Mouse (Mus musculus): Measurements from ENCODE around the gene Hpn. TPM values are rescaled to one million over a fixed set of nuclear protein-coding genes. Genes with fewer than 3 reads are reported as not detected.

The Hpn gene
- total RNA-seq, 1 experiment from 2014 or later: 1.2 TPM

DNA sequence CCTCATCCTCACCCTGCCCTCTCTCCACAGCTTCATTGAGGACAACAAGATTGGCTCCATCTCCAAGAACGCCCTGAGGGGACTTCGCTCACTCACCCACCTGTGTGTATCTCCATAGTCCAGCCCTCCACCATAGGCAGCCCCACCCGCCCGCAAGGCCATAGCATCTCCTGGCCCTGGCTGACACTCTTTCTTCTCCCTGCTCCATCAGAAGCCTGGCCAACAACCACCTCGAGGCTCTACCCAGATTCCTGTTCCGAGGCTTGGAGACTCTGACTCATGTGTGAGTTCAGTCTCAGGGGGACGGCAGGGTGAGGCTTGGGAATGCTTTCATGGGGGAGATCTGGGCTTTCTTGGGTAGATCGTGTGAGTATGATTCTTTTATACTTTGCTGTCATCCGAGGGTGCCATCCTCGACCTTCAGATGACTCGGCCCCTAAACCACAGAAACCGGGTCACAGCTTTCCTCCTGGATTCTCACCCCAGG is 52.0 kb downstream of the Hpn start:
- ATAC-seq (ENCODE audit: extremely low read depth, insufficient number of reproducible peaks, low FRiP score, poor library complexity, severe bottlenecking): no peak

DNA sequence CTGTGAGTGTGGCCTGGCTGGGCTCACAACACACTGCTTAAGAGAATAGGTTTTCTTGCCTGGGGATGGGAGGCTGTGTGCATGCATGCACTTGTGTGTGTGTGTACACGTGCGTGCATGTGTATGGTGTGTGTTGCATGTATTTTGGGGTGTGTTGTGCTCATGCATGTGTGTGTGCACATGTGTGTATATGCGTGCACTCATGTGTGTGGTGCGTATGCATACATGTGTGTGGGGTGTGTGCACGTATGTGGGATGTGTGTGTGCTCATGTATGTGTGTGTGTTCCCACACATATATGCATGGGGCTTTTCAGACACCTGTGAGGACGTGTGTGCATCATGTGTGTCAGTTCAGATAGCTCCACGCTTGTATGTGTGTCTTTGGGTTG is 54.5 kb downstream of the Hpn start:
- no peak for ATAC-seq (ENCODE audit: extremely low read depth, insufficient number of reproducible peaks, low FRiP score, poor library complexity, severe bottlenecking)

DNA sequence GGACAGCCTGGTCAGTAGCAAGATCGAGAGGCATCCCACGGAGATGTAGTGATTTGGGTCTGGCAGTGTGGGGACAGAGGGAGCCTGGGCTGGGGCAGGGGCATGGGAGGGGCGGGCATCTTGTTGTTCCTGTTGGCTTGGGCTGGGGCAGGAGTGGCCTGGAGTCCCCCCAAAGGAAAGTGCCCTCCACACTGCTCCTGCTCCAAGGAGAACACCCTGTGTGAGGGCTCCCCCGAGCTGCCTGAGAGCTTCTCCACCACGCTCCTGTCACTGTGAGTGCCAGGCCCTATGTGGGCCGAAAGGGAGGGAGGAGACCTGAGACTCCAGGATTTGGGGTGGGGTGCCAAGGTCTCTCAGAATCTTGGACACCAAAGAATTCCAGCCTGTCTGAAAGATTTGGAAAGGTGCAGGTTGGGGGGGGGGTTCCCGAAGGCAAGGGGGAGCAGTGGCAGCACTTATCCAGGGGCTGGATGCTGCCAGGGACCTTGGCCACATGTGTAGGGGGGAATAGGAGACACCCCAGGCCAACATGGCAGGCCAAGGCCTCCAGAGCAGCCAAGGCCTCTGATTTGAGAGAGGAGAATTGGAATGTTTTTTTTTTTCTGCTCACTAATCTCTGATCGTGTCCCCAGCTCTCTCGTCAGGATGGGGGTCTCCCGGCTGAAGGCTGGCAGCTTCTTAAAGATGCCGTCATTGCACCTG is 55.0 kb downstream of the Hpn start:
- no peak for ATAC-seq (ENCODE audit: extremely low read depth, insufficient number of reproducible peaks, low FRiP score, poor library complexity, severe bottlenecking)

DNA sequence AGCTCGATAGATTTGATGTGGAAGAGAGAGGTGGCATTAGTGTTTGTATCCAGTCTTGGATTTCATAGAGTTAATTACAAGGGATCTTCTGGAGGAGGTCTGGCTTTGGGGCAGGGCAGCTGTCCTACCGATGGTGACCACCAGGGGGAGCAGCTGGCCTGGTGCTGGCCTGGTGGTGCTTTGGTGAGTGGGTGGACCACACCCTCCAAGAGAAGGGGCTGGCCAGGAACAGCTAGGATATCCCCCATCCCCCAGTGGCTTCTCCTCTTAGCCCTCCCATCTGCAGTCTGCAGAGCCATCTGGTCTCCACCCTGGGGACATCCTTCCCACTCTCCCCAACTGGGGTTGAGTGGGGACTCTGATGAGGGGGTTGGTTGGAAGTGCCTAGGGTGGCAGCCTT is 56.0 kb downstream of the Hpn start, which contains the start of gene Lgi4:
Lgi4 (plus strand) TSS at position 235 of the 400 bp plus-strand sequence.
- ATAC-seq (ENCODE audit: extremely low read depth, insufficient number of reproducible peaks, low FRiP score, poor library complexity, severe bottlenecking): peak; percentile 69

DNA sequence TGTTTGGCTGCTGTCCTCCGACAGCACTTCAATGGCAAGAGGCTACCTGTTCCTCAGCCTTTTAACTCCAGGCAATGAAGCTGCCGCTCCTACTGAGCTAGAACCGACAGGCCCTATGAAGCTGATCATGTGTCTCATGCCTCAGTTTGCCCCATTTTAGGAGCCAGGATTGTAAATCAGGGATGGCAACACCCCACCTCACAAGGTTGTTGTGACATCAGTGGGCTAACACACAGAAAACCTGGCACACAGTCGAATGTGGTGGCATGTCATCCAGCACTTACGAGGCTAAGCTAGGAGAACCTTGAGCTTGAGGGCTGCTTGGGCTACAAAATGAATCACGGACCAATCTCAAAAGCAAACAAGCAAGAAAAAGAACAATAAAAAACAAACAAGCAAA is 56.9 kb downstream of the Hpn start:
- ATAC-seq (ENCODE audit: extremely low read depth, insufficient number of reproducible peaks, low FRiP score, poor library complexity, severe bottlenecking): no peak

DNA sequence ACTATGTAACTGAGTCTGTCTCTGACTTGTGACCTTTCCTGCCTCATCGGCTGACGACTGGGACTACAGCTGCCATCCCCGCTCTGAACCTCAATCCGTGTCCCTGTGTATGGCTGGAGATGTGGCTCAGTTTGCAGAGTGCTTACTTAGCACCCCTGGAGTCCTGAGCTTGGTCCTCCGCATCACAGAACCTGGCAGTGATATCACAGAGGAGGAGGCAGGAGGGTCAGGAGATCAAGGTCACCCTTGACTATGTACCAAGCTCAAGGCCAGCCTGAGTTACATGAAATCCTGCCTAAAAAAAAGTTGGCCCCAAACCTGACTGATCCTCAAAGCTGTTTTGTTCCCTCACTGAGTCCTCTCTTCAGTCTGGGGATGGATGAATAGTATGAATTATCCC is 57.4 kb downstream of the Hpn start:
- no peak for ATAC-seq (ENCODE audit: extremely low read depth, insufficient number of reproducible peaks, low FRiP score, poor library complexity, severe bottlenecking)

DNA sequence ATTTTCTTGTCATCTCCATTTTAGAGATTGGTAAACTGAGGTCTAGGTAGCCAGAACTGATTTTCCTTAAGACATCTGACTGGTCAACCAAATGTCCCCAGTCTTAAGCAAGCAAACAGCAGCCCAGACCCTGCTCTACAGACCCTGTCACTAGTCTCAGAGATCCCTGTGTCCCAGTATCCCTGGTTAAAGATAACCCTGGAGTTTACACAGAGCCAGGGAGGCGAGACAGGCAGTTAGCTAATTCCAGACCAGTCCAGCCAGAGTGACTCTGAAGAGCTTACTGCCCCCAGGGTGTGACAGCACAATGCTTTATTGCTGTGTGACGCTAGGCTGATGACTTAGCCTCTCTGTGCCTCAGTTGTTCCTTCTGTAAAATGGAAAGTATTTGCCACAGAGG is 58.0 kb downstream of the Hpn start, which contains the start of gene Fxyd1:
Fxyd1 (minus strand) TSS at position 129 of the 400 bp plus-strand sequence.
- no peak for ATAC-seq (ENCODE audit: extremely low read depth, insufficient number of reproducible peaks, low FRiP score, poor library complexity, severe bottlenecking)

DNA sequence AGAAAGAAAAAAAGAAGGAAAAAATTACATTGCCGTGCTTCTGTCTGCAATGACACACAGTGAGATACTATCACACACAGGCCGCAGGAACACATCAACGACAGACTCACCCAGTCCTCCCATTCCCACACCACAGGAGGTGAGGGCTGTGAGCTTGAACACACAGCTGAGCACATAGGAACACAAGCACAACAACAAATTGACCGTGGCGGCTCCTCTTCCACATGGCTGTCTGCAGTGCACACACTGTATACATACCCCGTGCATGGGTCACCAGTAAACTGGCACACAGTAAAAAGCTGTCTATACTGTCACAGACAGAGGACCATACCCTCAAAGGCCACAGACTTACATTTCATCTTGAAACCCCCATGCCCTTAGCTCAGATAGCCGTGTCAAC is 58.6 kb downstream of the Hpn start:
- no peak for ATAC-seq (ENCODE audit: extremely low read depth, insufficient number of reproducible peaks, low FRiP score, poor library complexity, severe bottlenecking)

DNA sequence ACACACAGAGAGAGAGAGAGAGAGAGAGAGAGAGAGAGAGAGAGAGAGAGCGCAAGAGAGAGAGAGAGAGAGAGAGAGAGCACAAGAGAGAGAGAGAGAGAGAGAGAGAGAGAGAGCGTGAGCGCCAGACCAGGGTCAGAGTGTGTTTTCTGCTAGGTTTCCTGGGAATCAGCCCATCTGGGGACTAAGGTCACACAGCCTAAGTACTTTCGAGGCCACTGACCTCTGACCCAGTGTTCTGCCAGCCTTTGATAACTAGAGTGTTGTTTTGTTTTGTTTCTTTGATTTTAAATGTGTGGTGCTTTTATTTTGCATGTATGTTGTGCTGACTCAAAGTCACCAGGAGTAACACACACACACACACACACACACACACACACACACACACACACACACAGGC is 59.2 kb downstream of the Hpn start:
- ATAC-seq (ENCODE audit: extremely low read depth, insufficient number of reproducible peaks, low FRiP score, poor library complexity, severe bottlenecking): no peak

DNA sequence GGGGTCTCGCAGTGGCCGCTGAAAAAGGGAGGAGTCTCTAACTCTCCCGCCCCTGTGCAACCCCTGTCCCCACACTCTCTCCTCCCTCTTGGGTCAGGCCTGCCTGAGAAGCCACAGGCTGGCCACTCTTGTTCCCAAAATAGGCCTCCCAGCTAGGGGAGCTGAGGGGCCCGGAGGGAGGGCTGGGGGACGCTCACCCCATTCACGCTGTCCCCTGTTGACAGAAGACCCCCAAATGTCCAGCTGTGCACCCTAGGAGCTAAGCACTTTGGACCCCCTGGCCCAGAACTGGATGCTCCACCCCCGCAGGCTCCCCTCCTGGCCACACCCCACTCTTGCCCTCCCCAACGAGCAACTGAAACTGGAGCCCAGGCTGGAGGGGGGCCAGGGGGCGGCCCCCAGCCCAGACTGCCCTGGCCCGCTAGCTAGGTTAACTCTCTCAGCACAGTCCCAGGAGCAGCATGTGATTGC is 59.7 kb downstream of the Hpn start:
- no peak for ATAC-seq (ENCODE audit: extremely low read depth, insufficient number of reproducible peaks, low FRiP score, poor library complexity, severe bottlenecking)

DNA sequence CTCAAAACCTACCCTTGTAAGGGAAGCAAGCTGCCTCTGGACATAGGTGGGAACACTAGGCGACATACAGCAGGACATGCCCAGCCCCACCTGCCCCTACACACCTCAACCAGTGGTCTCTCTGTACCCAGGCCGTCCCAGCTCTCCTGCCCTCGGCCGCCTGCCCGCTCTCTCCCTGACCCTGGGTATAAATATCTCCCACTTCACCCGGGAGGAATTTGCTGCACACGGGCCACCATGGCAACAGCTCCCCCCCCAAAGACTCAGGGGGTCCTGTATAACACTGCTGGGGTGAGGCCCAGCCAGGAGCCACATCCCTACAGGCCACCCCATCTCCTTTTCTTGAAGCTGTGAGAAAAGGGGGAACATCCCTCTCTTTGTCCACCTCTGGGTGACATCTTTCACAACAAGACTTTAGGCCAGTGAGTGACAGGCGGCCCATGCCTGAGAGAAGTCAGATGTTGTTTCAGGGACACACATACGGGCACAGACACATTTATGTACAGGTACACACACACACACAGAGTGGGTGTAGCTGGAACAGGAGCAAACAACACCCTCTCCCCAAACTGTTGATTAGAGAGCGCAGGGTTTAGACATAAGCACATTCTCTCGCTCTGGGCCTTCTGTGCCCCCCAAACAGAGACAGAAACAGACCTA is 60.3 kb downstream of the Hpn start:
- no peak for ATAC-seq (ENCODE audit: extremely low read depth, insufficient number of reproducible peaks, low FRiP score, poor library complexity, severe bottlenecking)

DNA sequence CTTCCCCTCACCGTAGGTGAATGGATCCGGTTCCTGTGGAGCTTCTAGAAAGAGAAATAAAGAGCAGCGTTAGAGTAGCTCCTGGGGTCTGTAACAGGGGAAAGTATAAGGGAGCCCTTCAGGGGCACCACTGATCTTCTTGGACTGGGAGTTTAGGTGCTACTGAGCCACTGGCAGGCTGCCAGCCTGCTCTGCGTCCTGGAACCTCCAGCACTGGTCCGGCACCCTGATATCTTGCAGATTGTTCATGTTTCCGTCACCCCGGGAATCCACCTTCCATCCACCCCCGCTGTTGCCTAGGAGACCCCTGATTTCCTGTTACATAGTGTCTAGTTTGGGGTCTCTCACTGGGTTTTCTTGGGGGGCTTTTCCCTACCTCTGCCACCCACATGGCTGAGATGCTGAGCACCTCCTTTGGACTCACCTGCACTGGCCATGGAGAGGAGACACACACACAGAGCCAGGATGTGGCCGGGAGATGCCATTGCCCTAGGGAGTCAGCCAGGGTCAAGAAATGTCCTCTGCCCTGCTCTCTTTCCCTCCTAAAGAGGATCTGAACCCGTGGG is 61.1 kb downstream of the Hpn start:
- no peak for ATAC-seq (ENCODE audit: extremely low read depth, insufficient number of reproducible peaks, low FRiP score, poor library complexity, severe bottlenecking)

DNA sequence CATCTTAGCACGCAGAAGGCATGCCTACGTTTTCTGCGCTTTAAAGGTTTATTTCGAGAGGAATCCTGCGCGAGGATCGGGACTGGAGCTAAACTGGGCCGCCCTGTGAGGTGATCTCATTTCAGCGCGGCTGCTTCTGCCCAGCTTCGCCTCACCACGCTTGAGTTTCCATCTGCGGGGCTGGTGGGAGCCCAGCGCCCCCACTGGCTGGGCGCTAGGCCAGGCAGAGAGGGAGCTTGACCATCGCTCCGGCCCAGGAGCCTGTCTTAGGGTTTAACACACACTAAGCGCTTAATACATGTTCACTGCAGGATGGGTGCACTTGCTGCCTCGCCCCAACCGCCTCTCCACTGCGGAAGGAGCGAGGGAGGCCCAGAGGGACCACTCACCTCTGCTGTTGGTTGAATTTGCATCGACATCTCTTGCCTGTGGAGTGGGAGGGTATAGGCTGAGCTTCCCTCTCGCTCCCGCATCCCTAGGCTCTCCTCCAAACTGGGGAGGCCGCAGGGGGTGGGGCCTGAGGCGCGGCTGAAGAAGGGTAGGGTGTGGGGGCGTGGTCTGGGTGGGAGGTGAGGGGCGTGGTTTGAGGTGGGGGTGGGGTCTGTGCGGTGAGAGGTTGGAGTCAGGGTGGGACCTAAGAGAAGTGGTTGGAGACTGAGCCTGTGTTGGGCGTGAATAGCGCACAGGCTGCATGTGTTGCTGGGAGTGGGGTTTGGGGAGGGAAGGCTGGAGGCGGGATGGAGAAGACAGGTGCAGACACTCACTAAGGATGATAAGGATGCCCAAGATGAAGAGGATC is 62.3 kb downstream of the Hpn start:
- ATAC-seq (ENCODE audit: extremely low read depth, insufficient number of reproducible peaks, low FRiP score, poor library complexity, severe bottlenecking): 0 out of 2 replicates have a peak, but pooled peaks have one; percentile 13

DNA sequence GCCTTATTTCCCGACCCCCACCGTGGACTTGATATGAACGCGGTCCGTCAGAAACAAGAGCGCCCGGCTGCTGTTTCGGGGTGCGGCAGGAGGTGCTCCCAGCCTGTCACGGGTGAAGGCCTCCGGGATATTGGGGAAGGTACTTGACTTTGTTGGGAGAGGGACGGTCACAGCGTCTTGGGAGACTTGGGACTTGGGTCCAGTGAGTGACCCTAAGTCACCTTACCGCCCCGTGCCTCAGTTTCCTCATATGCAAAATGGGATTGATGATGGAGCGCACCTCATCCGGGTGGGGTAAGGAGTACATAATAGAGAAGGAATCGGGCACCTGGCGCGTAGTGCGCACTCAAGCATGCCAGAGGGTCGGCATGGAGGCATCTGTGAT is 62.8 kb downstream of the Hpn start:
- no peak for ATAC-seq (ENCODE audit: extremely low read depth, insufficient number of reproducible peaks, low FRiP score, poor library complexity, severe bottlenecking)

DNA sequence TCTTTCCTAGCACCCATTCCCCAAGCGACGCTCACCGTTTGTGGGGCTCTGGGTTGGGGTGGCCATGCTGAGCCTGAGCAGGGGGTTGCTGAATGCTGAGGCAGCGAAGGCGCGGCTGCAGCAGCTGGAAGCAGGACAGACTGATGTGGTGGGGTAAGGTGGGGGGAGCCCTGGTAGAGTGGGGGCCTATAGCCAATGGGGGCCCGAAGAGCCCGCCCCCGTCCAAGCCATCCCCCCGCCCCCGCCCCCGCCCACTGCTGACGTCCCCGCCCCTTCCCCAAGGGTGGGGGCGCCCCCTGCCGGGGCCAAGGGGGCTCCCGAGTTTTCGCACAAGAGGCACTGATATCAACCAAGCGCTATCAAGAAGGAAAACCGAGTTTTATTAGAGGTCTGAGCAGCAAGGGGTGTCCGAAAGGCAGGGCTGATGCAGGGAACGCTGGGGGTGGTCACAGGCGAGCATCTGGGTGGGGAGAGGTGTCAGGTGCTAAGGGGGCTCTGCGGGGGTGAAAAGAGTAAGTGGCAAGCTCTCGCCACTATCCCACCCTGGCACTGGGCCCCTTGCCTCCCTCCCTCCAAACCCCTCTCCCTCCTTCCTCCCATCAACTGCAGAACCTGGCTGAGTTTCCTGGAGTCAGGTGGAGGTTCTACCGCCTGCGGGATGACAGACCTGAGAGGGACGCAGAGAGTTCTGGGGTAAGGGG is 63.6 kb downstream of the Hpn start, which contains the start of gene Fxyd7:
Fxyd7 (minus strand) TSS at position 147 of the 701 bp plus-strand sequence.
- no peak for ATAC-seq (ENCODE audit: extremely low read depth, insufficient number of reproducible peaks, low FRiP score, poor library complexity, severe bottlenecking)

DNA sequence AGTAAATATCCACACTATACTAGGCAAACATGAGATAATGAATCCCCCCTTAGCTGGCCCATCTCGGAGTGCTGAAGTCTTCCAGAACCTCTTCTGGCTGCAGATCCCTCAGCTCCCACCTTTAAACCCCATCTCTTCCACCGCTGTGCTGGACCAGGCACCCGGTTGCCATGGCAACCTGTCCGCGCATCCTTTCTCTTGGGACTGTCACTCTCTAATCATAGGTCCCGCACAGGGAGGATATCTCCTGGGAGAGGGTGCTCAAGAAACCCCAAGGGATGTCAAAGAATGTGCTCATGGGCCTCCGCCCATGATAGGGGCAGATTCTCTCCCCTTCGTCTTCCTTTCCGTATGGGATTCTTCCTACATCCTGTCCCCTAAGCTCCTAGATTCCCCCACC is 64.2 kb downstream of the Hpn start:
- ATAC-seq (ENCODE audit: extremely low read depth, insufficient number of reproducible peaks, low FRiP score, poor library complexity, severe bottlenecking): no peak

DNA sequence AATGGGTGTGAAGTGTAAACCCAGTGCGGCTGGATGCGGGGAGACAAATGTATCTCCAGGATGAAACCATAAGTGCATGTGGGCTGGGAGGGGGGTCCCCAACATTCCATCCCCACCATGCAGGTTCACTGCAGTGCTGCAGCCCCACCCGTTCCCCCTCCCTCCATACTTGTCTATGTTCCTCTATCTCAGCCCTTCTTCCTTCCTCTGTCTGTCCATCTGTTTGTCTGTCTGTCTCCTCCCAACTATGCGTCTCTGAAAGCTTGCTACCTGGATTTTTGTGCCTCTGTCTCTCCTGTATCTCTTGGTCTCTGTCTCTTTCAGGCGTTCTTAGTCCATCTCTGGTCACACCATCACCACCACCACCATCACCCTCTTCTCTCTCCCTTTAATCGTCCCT is 64.6 kb downstream of the Hpn start:
- no peak for ATAC-seq (ENCODE audit: extremely low read depth, insufficient number of reproducible peaks, low FRiP score, poor library complexity, severe bottlenecking)

DNA sequence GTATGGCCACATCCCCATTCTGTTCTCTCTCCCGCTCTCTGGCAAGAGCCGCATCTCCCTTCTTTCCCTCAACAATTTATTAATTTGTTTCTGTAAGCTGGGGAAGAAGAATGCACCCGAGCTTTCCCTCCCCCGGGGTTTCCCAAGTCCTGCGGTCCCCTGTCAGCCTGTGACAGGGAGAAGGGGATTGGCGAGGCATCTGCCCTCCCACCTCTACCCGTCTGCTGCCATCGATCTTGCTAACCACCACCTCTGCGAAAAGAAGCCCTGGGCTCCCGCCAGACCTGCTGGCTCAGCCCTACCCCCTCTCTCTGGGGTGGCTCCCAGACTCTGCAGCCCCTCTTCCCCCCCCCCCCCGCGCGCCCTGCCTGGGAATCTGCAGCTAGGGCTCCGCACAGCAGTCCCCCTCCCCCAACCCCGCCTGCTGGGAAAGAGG is 65.2 kb downstream of the Hpn start:
- no peak for ATAC-seq (ENCODE audit: extremely low read depth, insufficient number of reproducible peaks, low FRiP score, poor library complexity, severe bottlenecking)
